In the genomic region with DNA sequence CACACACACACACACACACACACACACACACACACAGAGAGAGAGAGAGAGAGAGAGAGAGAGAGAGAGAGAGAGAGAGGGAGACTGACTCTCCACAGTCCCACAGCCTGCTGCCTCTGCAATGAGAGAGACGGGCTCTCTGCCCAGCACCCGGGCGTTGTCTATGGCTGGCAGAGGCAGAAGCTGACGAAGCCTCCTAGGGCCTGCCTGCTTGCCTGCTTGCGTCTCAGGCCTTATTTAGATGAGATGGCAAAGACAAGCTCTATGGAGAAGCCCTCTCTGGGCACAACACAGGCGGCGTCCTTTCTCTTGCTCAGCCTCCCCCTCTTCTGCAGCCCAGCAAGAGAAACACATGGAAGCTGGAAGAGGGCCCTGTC, we compare ENCODE assay signal across 9 mouse cellular contexts. TPM values are rescaled to one million over a fixed set of nuclear protein-coding genes. Genes with fewer than 3 reads are reported as not detected.
DNase-seq lines count a peak whose midpoint lies in the region; ATAC-seq and TF ChIP-seq lines count a peak whose summit lies in the region.
"Had no signal": no experiment of that assay in that cellular context is flagged by ENCODE, and none has a peak within 500 bp of the region (broad histone marks: within the 10 kb centered on the region; RNA-seq: fewer than 3 reads in every experiment).

No protein-coding gene starts in this region.

- no peak for TF ChIP-seq CTCF in intestine, postnatal 0 days (IDR thresholded peaks at IDR 0.05; ENCODE audit: low read depth)

- no peak overlapping the region for H3K27ac ChIP-seq in intestine, postnatal 0 days (ENCODE audit: low read depth, low read length)
- H3K27ac ChIP-seq: neural tube, embryonic 12.5 days had no signal

- H3K4me1 ChIP-seq in intestine, postnatal 0 days (replicated peaks; ENCODE audit: control insufficient read depth, insufficient read depth, low read length), result 0 out of 2 replicates have a peak, but pooled peaks cover 5% of the 10 kb centered on the region

- H3K27me3 ChIP-seq in intestine, postnatal 0 days (replicated peaks; ENCODE audit: control insufficient read depth, insufficient read depth, low read length), result no peaks in the 10 kb centered on the region

- DNase-seq in lung, adult 18-20 months, result peak; percentile 56 to 69
- no peak for DNase-seq in lung, postnatal 14 days
- peak; percentile 50 to 79 for DNase-seq in frontal cortex, adult 2 months (ENCODE audit: extremely low spot score in 1 of 2, low spot score in 1 of 2)
- peak; percentile 82 for DNase-seq in right cerebral cortex, adult 18-20 months
- DNase-seq in thymus, postnatal 36 days, result no peak
- DNase-seq in T-cell, adult 2 months (ENCODE audit: low spot score), result no peak
- no peak for DNase-seq in retina, embryonic 14.5 days (ENCODE audit: low spot score)

- H3K4me3 ChIP-seq in intestine, postnatal 0 days (ENCODE audit: low read depth, low read length), result no peak overlapping the region
- H3K4me3 ChIP-seq: neural tube, embryonic 12.5 days had no signal

- H3K9me3 ChIP-seq in intestine, postnatal 0 days (ENCODE audit: control insufficient read depth), result no peaks in the 10 kb centered on the region
- H3K9me3 ChIP-seq: neural tube, embryonic 12.5 days had no signal

- peak overlapping the region; percentile 95 for H3K4me2 ChIP-seq in intestine, postnatal 0 days (replicated peaks; ENCODE audit: low read depth)

- 24% methylated on average over 7 of the region's 7 CpGs for WGBS in intestine, postnatal 0 days

- no peak overlapping the region for H3K9ac ChIP-seq in intestine, postnatal 0 days (ENCODE audit: low read depth, low read length)
- H3K9ac ChIP-seq: neural tube, embryonic 12.5 days had no signal

- no peaks in the 10 kb centered on the region; the same call in 1 of the 2 replicates for H3K36me3 ChIP-seq in intestine, postnatal 0 days (ENCODE audit: control insufficient read depth, insufficient read depth)
- H3K36me3 ChIP-seq: neural tube, embryonic 12.5 days had no signal

- ATAC-seq in intestine, postnatal 0 days, result no peak

RNA-seq across cellular contexts. Expression of a gene that starts 4.6 kb away (rescaled TPM):
- 30.7 and 32.4 TPM in 2 replicates for polyA plus RNA-seq in frontal cortex, adult 2 months (2012; rRNA removed)
- polyA plus RNA-seq in intestine, postnatal 0 days (2015; fragmentation: Nextera tagmentation; extraction: Ambion mirVana), result 6.9 and 7.1 TPM in 2 replicates

RNA-seq across cellular contexts. Expression of a gene that starts 39.3 kb away (rescaled TPM):
- polyA plus RNA-seq in frontal cortex, adult 2 months (2012; rRNA removed), result 58.6 TPM in 2 replicates
- polyA plus RNA-seq in intestine, postnatal 0 days (2015; fragmentation: Nextera tagmentation; extraction: Ambion mirVana), result 2.5 and 3.8 TPM in 2 replicates

Comparison
In these comparisons a context has a peak if more than half of its experiments do, and no peak if none do; other contexts are left out.
1. DNase-seq: peak in lung, adult 18-20 months (2 of 2), frontal cortex, adult 2 months (2 of 2) and right cerebral cortex, adult 18-20 months (single experiment); none in lung, postnatal 14 days (single experiment), thymus, postnatal 36 days (0 of 2), T-cell, adult 2 months (single experiment) and retina, embryonic 14.5 days (single experiment).
2. RNA of a gene that starts 39.3 kb away (polyA plus RNA-seq): 58.6 TPM in frontal cortex, adult 2 months; 2.5 to 3.8 TPM in intestine, postnatal 0 days; every median in the first group is over 10 times any median in the second.